Mouse (Mus musculus) lung, adult 2 months (tissue): ENCODE results near the gene Gm20489.

ENCODE experiments used
- CTCF ChIP-seq: fragments of 200-500 bp; IDR thresholded peaks from 2 replicates; pipeline ENCODE4 v1.5.1; 2011; ENCODE audit warnings: mild to moderate bottlenecking, low read length, control low read depth; ENCODE audit not compliant: insufficient read depth
- POLR2A ChIP-seq: fragments of 200-500 bp; IDR thresholded peaks from 2 replicates; pipeline ENCODE4 v1.6.1; 2011; ENCODE audit warnings: low read depth, mild to moderate bottlenecking, control low read depth, low read length, borderline replicate concordance; ENCODE audit errors: extremely low read depth

DNA sequence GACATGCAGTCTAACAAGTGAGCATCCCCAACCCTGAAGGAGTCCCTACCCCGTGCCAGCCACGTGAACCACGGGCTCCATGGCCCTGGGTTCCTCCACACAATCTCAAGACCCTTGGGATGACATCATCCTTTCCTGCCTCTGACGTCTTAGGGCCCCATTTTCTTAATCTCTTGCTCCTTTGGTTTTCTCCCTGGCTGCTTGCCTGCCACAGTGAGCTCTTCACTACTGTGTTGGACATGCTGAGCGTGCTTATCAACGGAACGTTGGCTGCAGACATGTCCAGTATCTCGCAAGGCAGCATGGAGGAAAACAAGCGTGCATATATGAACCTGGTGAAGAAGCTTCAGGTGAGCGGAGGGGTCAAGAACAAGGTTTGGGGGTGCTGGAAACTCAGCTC is 21.3 kb upstream of the Gm20489 start:
- TF ChIP-seq CTCF (no peak), POLR2A (no peak)
